Mouse (Mus musculus): ENCODE measurements around the gene Mier2. TPM values are rescaled to one million over a fixed set of nuclear protein-coding genes. Genes with fewer than 3 reads are reported as not detected.
A peak's percentile ranks its signal among the peaks of the same experiment; 100 is the strongest.

Gene Mier2
- total and polyA plus RNA-seq, 3 experiments, result 12.7 to 31.8 (median 12.9) TPM

- Histone ChIP-seq H3K27ac (no peak overlapping the region), H3K4me1 (ENCODE audit: control insufficient read depth, insufficient read depth, low read length) (no peaks in the 10 kb centered on the region), H3K79me2 (replicated peaks; ENCODE audit: control insufficient read depth, insufficient read depth, low read length) (no peaks in the 10 kb centered on the region), H3K36me3 (ENCODE audit: control insufficient read depth, insufficient read depth, low read length) (no peaks in the 10 kb centered on the region), H3K9ac (ENCODE audit: low read depth, low read length) (no peak overlapping the region), H3K4me3 (no peak overlapping the region), H3K27me3 (ENCODE audit: control insufficient read depth, insufficient read depth, low read length) (no peaks in the 10 kb centered on the region)
- TF ChIP-seq POLR2A (IDR thresholded peaks at IDR 0.05; ENCODE audit: insufficient read depth, low read depth, low read length), result no peak
- no peak for TF ChIP-seq EP300 (IDR thresholded peaks at IDR 0.05; ENCODE audit: insufficient read depth, low read depth, low read length)
- no peak for TF ChIP-seq CTCF (IDR thresholded peaks at IDR 0.05)
- 78% methylated on average over 12 of the region's 12 CpGs for WGBS
- intact Hi-C loops (cut with DNase I), result no loop called here
- DNase-seq, result no peak
Measured at GRCm38 (mm10) chr10:79579781-79580180, 24.8 kb upstream of the Mier2 start.

GRCm38 (mm10) chr10:79578891-79579290 lies 23.9 kb upstream of the Mier2 start:
- no peaks in the 10 kb centered on the region for H3K4me1 ChIP-seq (ENCODE audit: control insufficient read depth, insufficient read depth, low read length)
- H3K9ac ChIP-seq (ENCODE audit: low read depth, low read length), result no peak overlapping the region
- no peaks in the 10 kb centered on the region for H3K27me3 ChIP-seq (ENCODE audit: control insufficient read depth, insufficient read depth, low read length)
- H3K4me3 ChIP-seq, result no peak overlapping the region
- peak in 1 of 2 experiments; percentile 3 for DNase-seq
- WGBS, result 73% methylated on average over 7 of the region's 7 CpGs
- intact Hi-C loops (cut with DNase I), result no loop called here
- TF ChIP-seq CTCF (IDR thresholded peaks at IDR 0.05) (no peak), EP300 (IDR thresholded peaks at IDR 0.05; ENCODE audit: insufficient read depth, low read depth, low read length) (no peak), POLR2A (IDR thresholded peaks at IDR 0.05; ENCODE audit: insufficient read depth, low read depth, low read length) (no peak)
- H3K36me3 ChIP-seq (ENCODE audit: control insufficient read depth, insufficient read depth, low read length), result no peaks in the 10 kb centered on the region
- H3K79me2 ChIP-seq (replicated peaks; ENCODE audit: control insufficient read depth, insufficient read depth, low read length), result no peaks in the 10 kb centered on the region
- H3K27ac ChIP-seq, result no peak overlapping the region

DNA sequence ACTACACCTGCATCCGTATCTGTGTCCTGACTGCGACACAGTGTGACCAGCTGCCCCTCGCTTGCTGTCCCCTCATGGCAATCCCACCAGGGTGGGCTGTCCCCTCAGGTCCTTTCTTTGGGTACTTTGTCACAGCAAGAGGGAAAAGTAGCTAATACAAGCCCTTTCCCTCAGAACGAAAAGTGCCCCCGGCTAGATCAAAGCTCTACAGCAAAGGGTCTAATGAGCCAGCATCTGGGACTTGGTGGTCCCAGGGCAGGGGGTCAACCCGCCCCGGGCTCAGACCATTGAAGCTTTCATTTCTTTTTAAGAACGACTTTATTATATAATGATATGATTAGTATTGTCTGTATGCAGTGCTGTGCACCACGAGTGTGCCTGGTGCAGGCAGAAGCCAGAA lies 23.3 kb upstream of the Mier2 start:
- Histone ChIP-seq H3K36me3 (ENCODE audit: control insufficient read depth, insufficient read depth, low read length) (no peaks in the 10 kb centered on the region), H3K27ac (no peak overlapping the region), H3K9ac (ENCODE audit: low read depth, low read length) (no peak overlapping the region), H3K27me3 (ENCODE audit: control insufficient read depth, insufficient read depth, low read length) (no peaks in the 10 kb centered on the region), H3K4me3 (no peak overlapping the region), H3K4me1 (ENCODE audit: control insufficient read depth, insufficient read depth, low read length) (no peaks in the 10 kb centered on the region), H3K79me2 (replicated peaks; ENCODE audit: control insufficient read depth, insufficient read depth, low read length) (no peaks in the 10 kb centered on the region)
- intact Hi-C loops (cut with DNase I), result no loop called here
- TF ChIP-seq POLR2A (IDR thresholded peaks at IDR 0.05; ENCODE audit: insufficient read depth, low read depth, low read length), result no peak
- no peak for TF ChIP-seq CTCF (IDR thresholded peaks at IDR 0.05)
- no peak for TF ChIP-seq EP300 (IDR thresholded peaks at IDR 0.05; ENCODE audit: insufficient read depth, low read depth, low read length)
- WGBS, result 73% methylated on average over 9 of the region's 9 CpGs
- peak in 1 of 2 experiments; percentile 3 for DNase-seq

DNA sequence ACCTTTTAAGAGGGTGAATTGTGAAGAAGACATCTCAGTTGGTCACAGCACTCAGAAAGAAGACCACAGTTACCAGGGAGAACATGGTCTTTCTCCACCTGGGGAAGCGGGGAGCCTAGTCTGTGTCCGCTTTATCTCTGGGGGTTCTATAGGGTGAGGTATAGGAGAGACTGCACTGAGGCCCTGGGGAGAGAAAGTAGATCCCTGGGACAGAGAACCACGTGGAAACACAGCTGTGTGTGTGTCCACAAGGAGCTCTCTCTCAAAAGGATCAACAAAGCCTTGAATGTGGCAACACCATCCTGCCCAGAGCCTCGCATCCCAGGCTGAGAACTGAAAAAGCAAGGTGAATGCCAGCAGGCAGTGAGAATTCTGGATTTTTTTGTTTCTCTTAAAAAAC lies 22.4 kb upstream of the Mier2 start:
- 69% methylated on average over 4 of the region's 4 CpGs for WGBS
- Histone ChIP-seq H3K4me3 (no peak overlapping the region), H3K79me2 (replicated peaks; ENCODE audit: control insufficient read depth, insufficient read depth, low read length) (no peaks in the 10 kb centered on the region), H3K27me3 (ENCODE audit: control insufficient read depth, insufficient read depth, low read length) (no peaks in the 10 kb centered on the region), H3K4me1 (ENCODE audit: control insufficient read depth, insufficient read depth, low read length) (no peaks in the 10 kb centered on the region), H3K9ac (ENCODE audit: low read depth, low read length) (no peak overlapping the region), H3K27ac (no peak overlapping the region), H3K36me3 (ENCODE audit: control insufficient read depth, insufficient read depth, low read length) (no peaks in the 10 kb centered on the region)
- intact Hi-C loops (cut with DNase I), result no loop called here
- TF ChIP-seq POLR2A (IDR thresholded peaks at IDR 0.05; ENCODE audit: insufficient read depth, low read depth, low read length) (no peak), CTCF (IDR thresholded peaks at IDR 0.05) (no peak), EP300 (IDR thresholded peaks at IDR 0.05; ENCODE audit: insufficient read depth, low read depth, low read length) (no peak)
- DNase-seq, result peak in 1 of 2 experiments; percentile 6

DNA sequence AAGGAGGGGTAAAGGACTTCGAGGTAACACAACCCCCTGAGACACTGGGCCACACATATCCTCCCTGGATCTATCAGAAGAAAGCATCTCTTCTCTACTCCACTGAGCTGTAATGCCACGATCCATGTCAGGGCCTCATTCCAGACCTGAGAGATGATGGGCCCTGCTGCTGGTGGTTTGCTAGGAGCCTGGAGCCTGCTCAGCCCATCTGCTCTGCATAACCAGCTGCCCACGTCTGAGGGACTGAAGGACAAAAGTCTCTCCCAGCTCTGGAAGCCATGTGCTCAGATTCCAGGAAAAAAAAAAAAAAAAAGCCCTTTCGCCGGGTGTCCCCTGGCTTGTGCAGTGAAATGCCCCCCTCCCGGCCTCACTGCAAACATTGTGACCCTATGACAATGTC lies 20.8 kb upstream of the Mier2 start:
- no peak for TF ChIP-seq EP300 (IDR thresholded peaks at IDR 0.05; ENCODE audit: insufficient read depth, low read depth, low read length)
- no peak for TF ChIP-seq CTCF (IDR thresholded peaks at IDR 0.05)
- TF ChIP-seq POLR2A (IDR thresholded peaks at IDR 0.05; ENCODE audit: insufficient read depth, low read depth, low read length), result no peak
- Histone ChIP-seq H3K9ac (ENCODE audit: low read depth, low read length) (no peak overlapping the region), H3K4me1 (ENCODE audit: control insufficient read depth, insufficient read depth, low read length) (no peaks in the 10 kb centered on the region), H3K79me2 (replicated peaks; ENCODE audit: control insufficient read depth, insufficient read depth, low read length) (no peaks in the 10 kb centered on the region), H3K36me3 (ENCODE audit: control insufficient read depth, insufficient read depth, low read length) (no peaks in the 10 kb centered on the region), H3K27ac (no peak overlapping the region), H3K4me3 (no peak overlapping the region), H3K27me3 (ENCODE audit: control insufficient read depth, insufficient read depth, low read length) (no peaks in the 10 kb centered on the region)
- 81% methylated on average over 6 of the region's 6 CpGs for WGBS
- intact Hi-C loops (cut with DNase I), result no loop called here
- no peak for DNase-seq

GRCm38 (mm10) chr10:79574796-79575195 lies 19.8 kb upstream of the Mier2 start:
- Histone ChIP-seq H3K9ac (ENCODE audit: low read depth, low read length) (no peak overlapping the region), H3K79me2 (replicated peaks; ENCODE audit: control insufficient read depth, insufficient read depth, low read length) (no peaks in the 10 kb centered on the region), H3K4me1 (ENCODE audit: control insufficient read depth, insufficient read depth, low read length) (no peaks in the 10 kb centered on the region), H3K27me3 (ENCODE audit: control insufficient read depth, insufficient read depth, low read length) (no peaks in the 10 kb centered on the region), H3K36me3 (ENCODE audit: control insufficient read depth, insufficient read depth, low read length) (no peaks in the 10 kb centered on the region), H3K27ac (no peak overlapping the region), H3K4me3 (no peak overlapping the region)
- 95% methylated on average over 6 of the region's 6 CpGs for WGBS
- DNase-seq, result peak in 1 of 2 experiments; percentile 5
- intact Hi-C loops (cut with DNase I), result no loop called here
- TF ChIP-seq POLR2A (IDR thresholded peaks at IDR 0.05; ENCODE audit: insufficient read depth, low read depth, low read length) (no peak), EP300 (IDR thresholded peaks at IDR 0.05; ENCODE audit: insufficient read depth, low read depth, low read length) (no peak), CTCF (IDR thresholded peaks at IDR 0.05) (no peak)
